Mouse (Mus musculus): ENCODE measurements around the gene Skiv2l.
A peak's percentile ranks its signal among the peaks of the same experiment; 100 is the strongest.
"Not testable (repeated sequence)": the region's sequence is repeated elsewhere in the genome, so short reads cannot be mapped to it uniquely, and the experiment has no call there.

The Skiv2l gene

GRCm38 (mm10) chr17:34865981-34866380 lies 16.0 kb upstream of the Skiv2l start:
- no peak for DNase-seq

- DNase-seq = no peak
Observed at GRCm38 (mm10) chr17:34862416-34863081, 12.5 kb upstream of the Skiv2l start, which contains the start of gene Cfb. TSS of gene Cfb (minus strand) at chr17:34862518.

- no peak for DNase-seq
Observed at GRCm38 (mm10) chr17:34861704-34862415, 11.8 kb upstream of the Skiv2l start.

- no peak for DNase-seq
Observed at GRCm38 (mm10) chr17:34860514-34860913, 10.5 kb upstream of the Skiv2l start.

- DNase-seq = no peak
Observed at GRCm38 (mm10) chr17:34858670-34859069, 8.7 kb upstream of the Skiv2l start.

GRCm38 (mm10) chr17:34855825-34856224 lies 5.8 kb upstream of the Skiv2l start:
- peak; percentile 43 for DNase-seq

GRCm38 (mm10) chr17:34854761-34855160 lies 4.8 kb upstream of the Skiv2l start:
- no peak for DNase-seq

GRCm38 (mm10) chr17:34853511-34853910 lies 3.5 kb upstream of the Skiv2l start:
- DNase-seq = no peak

GRCm38 (mm10) chr17:34850517-34851125 lies 611 bp upstream of the Skiv2l start:
- no peak for DNase-seq

- DNase-seq = no peak
Observed at GRCm38 (mm10) chr17:34847615-34848014, 2.4 kb downstream of the Skiv2l start.

GRCm38 (mm10) chr17:34847192-34847591 lies 2.8 kb downstream of the Skiv2l start:
- no peak for DNase-seq

GRCm38 (mm10) chr17:34844884-34845283 lies 5.1 kb downstream of the Skiv2l start:
- no peak for DNase-seq

- no peak for DNase-seq
Observed at GRCm38 (mm10) chr17:34840736-34841307, 9.2 kb downstream of the Skiv2l start.

- DNase-seq = no peak
Observed at GRCm38 (mm10) chr17:34838785-34839184, 11.2 kb downstream of the Skiv2l start.

- DNase-seq = no peak
Observed at GRCm38 (mm10) chr17:34837464-34838324, 12.3 kb downstream of the Skiv2l start.

- peak; percentile 98 for DNase-seq
Observed at GRCm38 (mm10) chr17:34836856-34837221, 13.2 kb downstream of the Skiv2l start, which contains the start of the genes Stk19 and Dxo. TSS of gene Stk19 (minus strand) at chr17:34836945. TSS of gene Dxo (plus strand) at chr17:34837019.

- DNase-seq = no peak
Observed at GRCm38 (mm10) chr17:34836155-34836855, 13.7 kb downstream of the Skiv2l start.

- not testable (repeated sequence) for DNase-seq
Observed at GRCm38 (mm10) chr17:34830776-34831175, 19.2 kb downstream of the Skiv2l start.

GRCm38 (mm10) chr17:34814818-34815370 lies 35.1 kb downstream of the Skiv2l start:
- DNase-seq = no peak

- DNase-seq = peak; percentile 42
Observed at GRCm38 (mm10) chr17:34813747-34814146, 36.3 kb downstream of the Skiv2l start.

- DNase-seq = no peak
Observed at GRCm38 (mm10) chr17:34811275-34811674, 38.7 kb downstream of the Skiv2l start.

All from right cerebral cortex, postnatal 14 days (tissue).